Mouse (Mus musculus): ENCODE measurements around the gene Tssk1. TPM values are rescaled to one million over a fixed set of nuclear protein-coding genes. Genes with fewer than 3 reads are reported as not detected.

The Tssk1 gene
- total RNA-seq, 2 experiments from 2014 or later = not detected

GRCm38 (mm10) chr16:17892606-17893005 lies 1.4 kb upstream of the Tssk1 start:
- no peak for ATAC-seq (replicated peaks; ENCODE audit: low FRiP score, poor library complexity, severe bottlenecking)

DNA sequence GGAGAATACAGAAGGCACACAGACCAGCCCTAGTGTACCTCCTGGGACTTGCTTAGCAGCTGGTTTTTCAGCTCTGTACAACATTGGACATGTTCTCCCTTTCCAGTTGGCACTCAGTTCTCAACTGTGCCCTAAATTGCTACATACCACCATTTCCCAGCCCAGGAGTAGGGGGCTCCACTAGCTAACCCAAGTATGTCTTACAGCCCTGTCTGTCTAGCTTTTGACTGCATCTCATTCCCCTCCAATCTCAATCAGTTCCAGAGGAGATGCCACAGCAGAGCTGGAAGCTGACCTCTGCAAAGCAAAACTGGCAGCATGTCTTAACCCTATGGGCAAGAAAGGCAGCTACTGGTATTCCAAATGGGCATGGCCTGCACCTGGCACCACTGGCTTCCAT lies 2.1 kb downstream of the Tssk1 start:
- no peak for ATAC-seq (replicated peaks; ENCODE audit: low FRiP score, poor library complexity, severe bottlenecking)

DNA sequence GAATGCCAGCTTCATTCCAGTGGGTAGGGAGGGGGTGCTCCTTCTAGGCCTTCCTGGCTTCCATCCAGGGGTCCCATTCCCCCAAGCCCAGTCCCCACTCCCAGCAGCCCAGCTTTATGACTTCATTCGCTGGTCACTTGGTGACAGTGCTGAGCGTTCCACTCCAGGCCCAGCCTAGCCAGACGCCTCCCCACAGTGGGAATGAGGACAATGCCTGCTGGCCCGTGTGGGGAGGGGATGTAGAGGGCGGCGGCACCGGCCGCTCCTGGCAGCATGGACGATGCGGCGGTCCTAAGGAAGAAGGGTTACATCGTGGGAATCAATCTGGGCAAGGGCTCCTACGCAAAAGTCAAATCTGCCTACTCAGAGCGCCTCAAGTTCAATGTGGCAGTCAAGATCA lies 4.4 kb downstream of the Tssk1 start, which contains the start of the genes Dgcr2 and Tssk2:
TSS of gene Dgcr2 (minus strand) at position 101 of the 400 bp plus-strand sequence.
TSS of gene Tssk2 (plus strand) at position 176 of the 400 bp plus-strand sequence.
- ATAC-seq (replicated peaks; ENCODE audit: low FRiP score, poor library complexity, severe bottlenecking) = no peak

- peak; percentile 97 for ATAC-seq (replicated peaks; ENCODE audit: low FRiP score, poor library complexity, severe bottlenecking)
These were observed 17.1 kb downstream of the Tssk1 start, which contains the start of gene Ess2 for GRCm38 (mm10) chr16:17911052-17911595. Ess2 (minus strand) TSS chr16:17911348.

- ATAC-seq (replicated peaks; ENCODE audit: low FRiP score, poor library complexity, severe bottlenecking) = no peak
These were observed 20.6 kb downstream of the Tssk1 start, which contains the start of gene Gsc2 for GRCm38 (mm10) chr16:17914307-17915249. Gsc2 (minus strand) TSS chr16:17915059.

GRCm38 (mm10) chr16:17920586-17920985 lies 26.6 kb downstream of the Tssk1 start:
- ATAC-seq (replicated peaks; ENCODE audit: low FRiP score, poor library complexity, severe bottlenecking) = no peak

DNA sequence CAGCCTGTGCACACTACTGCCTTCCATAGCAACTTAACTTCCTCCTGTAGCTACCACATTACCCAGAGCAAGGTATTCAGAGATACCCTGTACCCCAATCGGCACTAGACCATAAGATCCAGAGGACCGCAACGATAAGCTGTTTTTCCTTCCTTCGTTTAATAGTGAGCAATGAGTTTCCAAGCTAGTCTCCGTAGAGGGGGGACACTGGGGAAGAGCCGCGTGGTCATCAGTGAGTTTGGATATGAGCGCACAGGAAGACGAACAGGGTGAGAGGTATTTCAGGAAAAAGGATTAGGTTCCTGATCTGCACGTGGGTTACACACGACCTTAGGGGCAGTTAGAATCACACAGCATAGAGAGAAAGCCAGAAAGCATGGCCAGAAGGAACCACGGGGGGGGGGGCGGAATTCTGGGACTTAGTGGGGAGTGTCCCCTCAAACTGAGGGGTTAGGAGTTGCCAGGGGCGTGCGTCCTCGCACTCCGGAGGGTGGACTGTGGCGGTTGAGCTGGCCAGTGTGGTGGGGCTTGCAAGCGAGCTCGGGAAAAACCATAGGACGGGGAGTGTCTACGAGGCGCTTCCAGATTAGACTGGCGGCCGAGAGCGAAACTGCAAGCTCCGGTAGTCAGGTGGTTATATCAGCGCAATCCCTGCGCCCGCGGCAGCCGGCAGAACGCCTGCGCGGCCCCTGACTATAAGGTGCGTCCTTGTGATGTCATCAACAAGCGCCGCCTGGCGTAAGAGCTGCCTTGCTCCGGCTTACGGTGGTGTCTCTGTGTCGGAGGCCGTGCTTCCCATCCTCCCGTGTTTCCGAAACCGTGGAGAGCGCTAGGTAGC lies 27.5 kb downstream of the Tssk1 start:
- peak; percentile 95 for ATAC-seq (replicated peaks; ENCODE audit: low FRiP score, poor library complexity, severe bottlenecking)

DNA sequence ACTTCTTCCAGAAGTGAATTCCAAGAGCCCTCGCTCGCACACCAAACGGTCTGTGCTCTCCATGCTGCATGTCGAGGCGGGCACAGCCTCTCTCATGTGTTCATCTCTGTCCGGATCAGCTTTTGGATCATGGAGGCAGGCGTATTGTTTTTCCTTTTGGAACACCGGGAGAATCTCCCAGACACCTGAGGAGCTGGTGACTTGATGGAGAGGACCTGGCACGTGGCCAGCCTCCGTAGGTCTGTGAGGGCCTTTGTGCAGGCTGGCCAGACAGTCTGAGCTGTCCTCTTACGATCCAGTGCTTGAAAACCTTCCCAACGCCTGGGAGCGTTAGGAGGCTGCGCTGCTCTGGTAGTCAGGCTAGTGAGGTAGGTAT lies 28.1 kb downstream of the Tssk1 start:
- peak; percentile 56 for ATAC-seq (replicated peaks; ENCODE audit: low FRiP score, poor library complexity, severe bottlenecking)

GRCm38 (mm10) chr16:17927351-17928082 lies 33.5 kb downstream of the Tssk1 start:
- no peak for ATAC-seq (replicated peaks; ENCODE audit: low FRiP score, poor library complexity, severe bottlenecking)

- ATAC-seq (replicated peaks; ENCODE audit: low FRiP score, poor library complexity, severe bottlenecking) = peak; percentile 78
These were observed 34.1 kb downstream of the Tssk1 start, which contains the start of gene Slc25a1 for GRCm38 (mm10) chr16:17928087-17928580. Slc25a1 (minus strand) TSS chr16:17928219.

DNA sequence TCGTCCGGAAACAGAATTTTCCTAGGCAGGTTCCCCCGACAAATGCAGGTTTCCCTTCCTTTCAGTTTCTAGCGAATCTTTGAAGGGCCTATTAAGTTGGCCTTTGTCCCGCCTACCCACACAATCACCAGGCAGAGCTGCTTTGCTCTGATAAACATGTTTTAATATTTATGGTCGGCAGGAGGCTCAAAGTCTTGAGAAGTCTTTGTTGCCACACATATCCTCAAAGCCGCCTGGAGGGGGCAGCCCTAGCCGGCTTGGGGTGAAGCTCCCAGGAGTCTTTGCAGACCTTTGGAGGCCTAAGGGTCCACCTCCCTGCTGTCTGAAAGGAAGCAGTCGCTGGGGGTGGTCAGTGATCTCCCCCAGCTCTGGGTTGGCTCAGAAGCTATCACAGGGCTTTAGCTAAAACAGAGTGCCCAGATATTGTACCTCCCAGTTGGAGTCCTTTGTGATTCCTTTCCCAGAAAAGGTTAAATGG lies 34.6 kb downstream of the Tssk1 start:
- ATAC-seq (replicated peaks; ENCODE audit: low FRiP score, poor library complexity, severe bottlenecking) = peak; percentile 77

DNA sequence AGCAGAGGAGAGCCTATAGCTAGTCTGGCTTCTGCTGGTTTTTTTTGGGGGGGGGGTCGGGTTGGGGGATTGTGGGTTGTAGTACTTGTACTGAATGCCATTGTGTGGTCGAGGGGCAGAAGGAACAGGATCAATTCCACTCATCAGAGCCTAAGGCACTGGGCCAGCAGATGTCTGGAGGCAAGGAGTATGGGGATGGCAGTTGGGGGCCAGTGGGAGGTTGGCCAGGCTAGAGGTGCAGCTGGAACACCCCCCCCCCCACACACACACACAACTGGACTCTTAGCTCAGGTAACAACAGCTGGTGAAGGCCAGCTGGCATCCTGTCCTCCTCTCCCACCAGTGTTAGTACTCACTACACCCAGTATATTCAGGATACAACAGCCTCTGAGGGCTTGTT lies 35.2 kb downstream of the Tssk1 start:
- no peak for ATAC-seq (replicated peaks; ENCODE audit: low FRiP score, poor library complexity, severe bottlenecking)

DNA sequence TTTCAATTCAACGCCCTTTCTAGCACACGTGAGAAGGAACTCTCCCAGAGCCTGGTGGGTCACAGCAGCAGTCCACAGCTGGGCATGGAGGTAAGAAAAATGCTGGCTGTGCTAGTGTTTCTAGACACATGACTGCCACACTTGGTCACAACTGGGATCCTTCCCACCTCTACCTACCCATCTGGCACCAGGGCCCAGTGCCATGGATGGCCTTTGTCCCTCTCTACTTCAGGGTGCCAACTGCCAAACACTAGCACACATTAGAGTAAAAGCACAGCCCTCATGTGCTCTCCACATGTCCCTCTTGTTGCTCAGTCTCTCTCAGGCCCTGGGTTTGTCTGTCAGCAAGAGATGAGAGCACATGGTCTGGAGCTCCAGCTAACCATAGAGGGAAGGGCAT lies 35.6 kb downstream of the Tssk1 start:
- ATAC-seq (replicated peaks; ENCODE audit: low FRiP score, poor library complexity, severe bottlenecking) = no peak

DNA sequence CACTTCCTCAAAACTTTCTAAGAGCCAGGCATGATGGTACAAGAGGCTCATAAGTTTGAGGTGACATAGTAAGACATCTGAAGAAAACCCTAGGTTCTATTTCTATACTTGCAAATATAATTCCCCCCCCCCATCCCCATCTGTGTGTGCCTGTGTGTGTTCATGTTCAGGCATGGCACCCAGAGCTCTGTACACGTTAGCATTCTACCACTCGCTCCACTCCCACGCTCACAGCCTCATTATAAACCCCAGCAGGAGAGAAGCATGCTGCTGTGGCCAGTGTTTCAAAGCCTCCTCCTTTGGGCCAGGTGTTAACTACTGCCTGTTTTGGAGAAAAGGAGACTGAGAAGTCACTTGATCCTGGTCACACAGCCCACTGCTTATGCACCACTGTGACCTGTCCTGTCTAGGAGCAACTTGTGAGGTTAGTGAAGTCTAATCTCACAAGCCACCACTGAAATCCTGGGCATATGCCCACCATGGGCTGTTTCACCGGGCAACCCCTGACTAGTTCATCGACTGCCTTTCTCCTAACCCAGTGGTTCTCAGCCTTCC lies 38.0 kb downstream of the Tssk1 start:
- no peak for ATAC-seq (replicated peaks; ENCODE audit: low FRiP score, poor library complexity, severe bottlenecking)

GRCm38 (mm10) chr16:17933594-17934444 lies 39.8 kb downstream of the Tssk1 start:
- peak; percentile 28; the same call in 1 of the 2 replicates for ATAC-seq (replicated peaks; ENCODE audit: low FRiP score, poor library complexity, severe bottlenecking)

- ATAC-seq (replicated peaks; ENCODE audit: low FRiP score, poor library complexity, severe bottlenecking) = no peak
These were observed 40.5 kb downstream of the Tssk1 start for GRCm38 (mm10) chr16:17934445-17934910.

DNA sequence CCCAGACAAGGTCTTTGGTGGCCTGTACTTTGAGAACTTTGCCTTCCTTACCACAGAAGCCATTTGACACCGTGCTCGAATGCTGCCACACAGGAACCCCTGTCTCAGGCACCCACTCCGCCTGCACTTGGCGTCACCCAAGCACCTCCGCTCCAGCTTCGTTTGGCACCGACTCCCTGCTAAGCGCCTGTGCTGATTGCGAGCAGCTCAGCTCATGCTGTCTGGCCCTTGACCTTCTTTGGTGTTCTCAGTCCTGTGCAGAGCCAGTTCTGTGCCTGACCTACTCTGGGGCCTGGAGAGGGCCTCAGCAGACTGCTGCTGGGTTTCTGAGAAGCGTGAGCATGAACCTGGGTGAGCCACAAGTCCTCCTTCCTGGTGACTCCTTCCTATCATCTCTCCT lies 42.8 kb downstream of the Tssk1 start:
- no peak for ATAC-seq (replicated peaks; ENCODE audit: low FRiP score, poor library complexity, severe bottlenecking)

- ATAC-seq (replicated peaks; ENCODE audit: low FRiP score, poor library complexity, severe bottlenecking) = no peak
These were observed 44.2 kb downstream of the Tssk1 start for GRCm38 (mm10) chr16:17938187-17938586.
